Mouse (Mus musculus) spleen, adult 2 months (tissue): ENCODE measurements around the gene Zfp977.

Experiments used
- CTCF ChIP-seq: fragments of 200-500 bp; IDR thresholded peaks from 2 replicates; pipeline ENCODE4 v1.5.1; 2011; ENCODE audit warnings: mild to moderate bottlenecking, inconsistent platforms; ENCODE audit not compliant: insufficient read depth, insufficient read length, insufficient replicate concordance; ENCODE audit errors: extremely low read depth
- POLR2A ChIP-seq: fragments of 200-500 bp; IDR thresholded peaks from 2 replicates; pipeline ENCODE4 v1.6.1; 2011; ENCODE audit warnings: low read depth, low read length, inconsistent platforms

GRCm38 (mm10) chr7:42578488-42578887 is 13.9 kb downstream of the Zfp977 start, which contains the start of gene Gm21028:
- TF ChIP-seq CTCF (no peak), POLR2A (no peak)
